In genomic region chr13:44074172-44074571, GRCm38 (mm10) we compare ENCODE assay signal across 13 mouse cellular contexts.
A peak's percentile ranks its signal among the peaks of the same experiment; 100 is the strongest.
DNase-seq lines count a peak whose midpoint lies in the region; ATAC-seq and TF ChIP-seq lines count a peak whose summit lies in the region.
"Had no signal": no experiment of that assay in that cellular context is flagged by ENCODE, and none has a peak within 500 bp of the region (broad histone marks: within the 10 kb centered on the region; RNA-seq: fewer than 3 reads in every experiment).

No protein-coding gene starts in this region.

- intact Hi-C loops in left cerebral cortex, postnatal 10 days (cut with DNase I): no loop called here
- intact Hi-C loops in left cerebral cortex, adult 2 months (cut with DNase I): loop anchor here (1.0 to 5.0 kb wide), 6 partner anchors 137 to 873 kb away; no protein-coding TSS in a partner anchor

- no peaks in the 10 kb centered on the region for H3K9me3 ChIP-seq in forebrain, embryonic 15.5 days
- no peaks in the 10 kb centered on the region for H3K9me3 ChIP-seq in forebrain, embryonic 11.5 days (ENCODE audit: control insufficient read depth, low read length)
- no peaks in the 10 kb centered on the region for H3K9me3 ChIP-seq in intestine, embryonic 15.5 days

- no peaks in the 10 kb centered on the region for H3K36me3 ChIP-seq in forebrain, embryonic 15.5 days
- no peaks in the 10 kb centered on the region for H3K36me3 ChIP-seq in forebrain, embryonic 11.5 days (ENCODE audit: control insufficient read depth, insufficient read depth, low read length)
- H3K36me3 ChIP-seq in intestine, embryonic 15.5 days: no peaks in the 10 kb centered on the region

- H3K9ac ChIP-seq in forebrain, embryonic 15.5 days (replicated peaks): no peak overlapping the region
- no peak overlapping the region for H3K9ac ChIP-seq in forebrain, embryonic 11.5 days (ENCODE audit: low read length)
- H3K9ac ChIP-seq in intestine, embryonic 15.5 days: no peak overlapping the region
- H3K9ac ChIP-seq: liver, embryonic 14.5 days had no signal

- no peak for TF ChIP-seq CTCF in left cerebral cortex, adult 2 months (IDR thresholded peaks at IDR 0.05)

- ATAC-seq in forebrain, embryonic 15.5 days (replicated peaks): no peak
- no peak for ATAC-seq in forebrain, embryonic 11.5 days (replicated peaks; ENCODE audit: low FRiP score)
- ATAC-seq in intestine, embryonic 15.5 days: no peak

- H3K27me3 ChIP-seq in forebrain, embryonic 15.5 days: no peaks in the 10 kb centered on the region
- H3K27me3 ChIP-seq in forebrain, embryonic 11.5 days (ENCODE audit: control insufficient read depth, insufficient read depth, low read length): no peaks in the 10 kb centered on the region
- H3K27me3 ChIP-seq in intestine, embryonic 15.5 days (replicated peaks): no peaks in the 10 kb centered on the region

- H3K4me2 ChIP-seq in forebrain, embryonic 15.5 days (replicated peaks): no peak overlapping the region
- no peak overlapping the region for H3K4me2 ChIP-seq in forebrain, embryonic 11.5 days (ENCODE audit: low read depth, low read length, severe bottlenecking)
- H3K4me2 ChIP-seq in intestine, embryonic 15.5 days (replicated peaks): no peak overlapping the region

- no peak for DNase-seq in forebrain, embryonic 11.5 days (ENCODE audit: low spot score)
- peak; percentile 61 to 71 for DNase-seq in left cerebral cortex, adult 18-20 months (ENCODE audit: low spot score in 2 of 2)
- DNase-seq in left cerebral cortex, postnatal 10 days (ENCODE audit: extremely low spot score in 1 of 2, low spot score in 2 of 2): no peak
- DNase-seq in left cerebral cortex, adult 2 months (ENCODE audit: extremely low spot score in 1 of 2, low spot score in 2 of 2): peak; percentile 58 to 65
- peak; percentile 66 to 82 for DNase-seq in right cerebral cortex, postnatal 36 days (ENCODE audit: low spot score in 2 of 2)
- DNase-seq in spleen, adult 18-20 months: no peak
- DNase-seq: adrenal gland, postnatal 25 days; cerebellum, adult 11-12 months; kidney, postnatal 36 days; midbrain, embryonic 14.5 days had no signal

- H3K4me1 ChIP-seq in forebrain, embryonic 15.5 days: peaks cover 14% of the 10 kb centered on the region; the same call in 1 of the 2 replicates
- no peaks in the 10 kb centered on the region for H3K4me1 ChIP-seq in forebrain, embryonic 11.5 days (replicated peaks; ENCODE audit: control insufficient read depth, insufficient read depth, low read length)
- no peaks in the 10 kb centered on the region for H3K4me1 ChIP-seq in intestine, embryonic 15.5 days (replicated peaks)

- H3K27ac ChIP-seq in forebrain, embryonic 15.5 days (replicated peaks): peak overlapping the region; percentile 63
- H3K27ac ChIP-seq in forebrain, embryonic 11.5 days (ENCODE audit: low read depth, low read length): no peak overlapping the region
- peak overlapping the region; percentile 71 for H3K27ac ChIP-seq in left cerebral cortex, adult 2 months
- H3K27ac ChIP-seq in intestine, embryonic 15.5 days: no peak overlapping the region
- H3K27ac ChIP-seq: liver, embryonic 14.5 days had no signal

- 75% methylated on average over 9 of the region's 9 CpGs for WGBS in forebrain, embryonic 15.5 days
- 92% methylated on average over 9 of the region's 9 CpGs for WGBS in forebrain, embryonic 11.5 days
- WGBS in intestine, embryonic 15.5 days: 87% methylated on average over 9 of the region's 9 CpGs

- H3K4me3 ChIP-seq in forebrain, embryonic 15.5 days: no peak overlapping the region
- H3K4me3 ChIP-seq in forebrain, embryonic 11.5 days (ENCODE audit: low read depth, low read length): no peak overlapping the region
- H3K4me3 ChIP-seq in left cerebral cortex, adult 2 months: no peak overlapping the region
- no peak overlapping the region for H3K4me3 ChIP-seq in intestine, embryonic 15.5 days (replicated peaks)

Comparison
In these comparisons a context has a peak if more than half of its experiments do, and no peak if none do; other contexts are left out.
1. H3K27ac ChIP-seq: peak in forebrain, embryonic 15.5 days (single experiment) and left cerebral cortex, adult 2 months (single experiment); none in forebrain, embryonic 11.5 days (single experiment) and intestine, embryonic 15.5 days (single experiment).
2. DNase-seq: peak in left cerebral cortex, adult 18-20 months (2 of 2), left cerebral cortex, adult 2 months (2 of 2) and right cerebral cortex, postnatal 36 days (2 of 2); none in forebrain, embryonic 11.5 days (single experiment), left cerebral cortex, postnatal 10 days (0 of 2) and spleen, adult 18-20 months (0 of 2).